Mouse (Mus musculus) stomach, embryonic 16.5 days (tissue): ENCODE data around the gene Rbm28. TPM values are rescaled to one million over a fixed set of nuclear protein-coding genes. Genes with fewer than 3 reads are reported as not detected.

Source experiments
- ATAC-seq: fragments of 200-750 bp; cut with Nextera tagmentation; 2 replicates; pipeline ENCODE4 v1.8.0; 2017; ENCODE audit warnings: moderate number of reproducible peaks, moderate TSS enrichment; ENCODE audit not compliant: insufficient read depth, low FRiP score
- H3K27ac ChIP-seq: fragments of 300-500 bp; sonication (generic); 2 replicates; pipeline ENCODE4 v1.5.1; 2014; ENCODE audit warnings: low read length
- H3K27me3 ChIP-seq: fragments of 300-500 bp; sonication (generic); 2 replicates; pipeline ENCODE4 v1.6.1; 2014; ENCODE audit warnings: low read length, control low read depth, mixed read lengths; ENCODE audit not compliant: control insufficient read depth, insufficient read depth
- H3K36me3 ChIP-seq: fragments of 300-500 bp; sonication (generic); 2 replicates; pipeline ENCODE4 v1.6.1; 2014; ENCODE audit warnings: low read length; ENCODE audit not compliant: control insufficient read depth, insufficient read depth
- H3K4me1 ChIP-seq: fragments of 300-500 bp; sonication (generic); 2 replicates; pipeline ENCODE4 v1.6.1; 2014; ENCODE audit warnings: low read length, control low read depth, mixed read lengths; ENCODE audit not compliant: control insufficient read depth, insufficient read depth
- H3K4me2 ChIP-seq: fragments of 300-500 bp; sonication (generic); 2 replicates; pipeline ENCODE4 v1.6.1; 2014; ENCODE audit warnings: low read depth, low read length, mixed read lengths
- H3K4me3 ChIP-seq: fragments of 300-500 bp; sonication (generic); replicated peaks from 2 replicates; pipeline ENCODE4 v1.5.1; 2014; ENCODE audit warnings: mild to moderate bottlenecking, low read length
- H3K9ac ChIP-seq: fragments of 300-500 bp; sonication (generic); 2 replicates; pipeline ENCODE4 v1.6.1; 2014; ENCODE audit warnings: low read length
- H3K9me3 ChIP-seq: fragments of 300-500 bp; sonication (generic); replicated peaks from 2 replicates; pipeline ENCODE4 v1.6.1; 2016; ENCODE audit warnings: low read length, control low read depth; ENCODE audit not compliant: control insufficient read depth
- WGBS: fragments of 180-500 bp; shearing (Covaris S2); extraction: QIAGEN DNeasy Blood & Tissue Kit; methylation state at CpG from one replicate; pipeline ENCODE4 v1.1.7; 2014; 5-methylcytosine and 5-hydroxymethylcytosine counted together
- polyA plus RNA-seq: library from polyadenylated mRNA; unstranded; fragments of >200 nt; fragmentation: Nextera tagmentation; extraction: Ambion mirVana; gene quantifications from 2 replicates; pipeline ENCODE4 v1.2.1, GENCODE M21; 2015

Rbm28 gene
- 28.3 and 29.4 TPM in 2 replicates for polyA plus RNA-seq

GRCm38 (mm10) chr6:29164314-29165244 is at the start of gene Rbm28:
Gene Rbm28, minus strand, starts transcription at chr6:29165006.
- H3K9me3 ChIP-seq = no peaks in the 10 kb centered on the region
- H3K27ac ChIP-seq = peak within 1 kb of the TSS; percentile 61; the same call in 1 of the 2 replicates
- H3K4me3 ChIP-seq = peak within 1 kb of the TSS; percentile 86
- H3K4me2 ChIP-seq = peak within 1 kb of the TSS; percentile 97
- ATAC-seq = peak; percentile 85
- peaks cover 20% of the 10 kb centered on the region for H3K27me3 ChIP-seq
- 7% methylated on average over 42 of the region's 42 CpGs for WGBS
- H3K4me1 ChIP-seq = peaks cover 6% of the 10 kb centered on the region; the same call in 1 of the 2 replicates
- 0 out of 2 replicates have a peak, but pooled peaks cover 3% of the 10 kb centered on the region for H3K36me3 ChIP-seq
- peak within 1 kb of the TSS; percentile 89 for H3K9ac ChIP-seq

DNA sequence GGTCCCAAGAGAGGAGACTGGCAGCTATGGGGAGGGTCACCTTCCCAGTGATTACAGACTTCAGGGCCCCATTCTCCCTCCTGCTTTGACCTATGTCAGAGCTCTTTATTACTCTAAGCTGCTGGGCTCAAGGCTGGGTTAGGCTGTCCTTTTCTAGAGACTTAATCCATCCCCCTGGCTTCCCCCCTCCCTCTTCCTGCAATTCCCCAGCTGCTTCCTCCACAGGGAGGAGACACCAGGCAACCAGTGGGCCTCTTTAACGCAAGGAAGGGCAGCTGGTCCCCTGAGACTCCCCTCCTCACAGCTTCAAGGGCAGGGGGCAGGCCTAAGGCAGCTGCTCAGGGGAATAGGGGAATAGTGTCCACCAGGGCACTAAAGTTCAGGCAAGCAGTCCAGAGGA is 49.4 kb upstream of the Rbm28 start:
- Histone ChIP-seq H3K9me3 (no peaks in the 10 kb centered on the region), H3K4me3 (no peak overlapping the region), H3K4me2 (no peak overlapping the region), H3K27ac (no peak overlapping the region), H3K9ac (peak overlapping the region; percentile 3), H3K4me1 (peaks cover 33% of the 10 kb centered on the region), H3K36me3 (no peaks in the 10 kb centered on the region), H3K27me3 (peaks cover 17% of the 10 kb centered on the region)
- 29% methylated on average over 1 of the region's 1 CpGs for WGBS
- no peak for ATAC-seq

DNA sequence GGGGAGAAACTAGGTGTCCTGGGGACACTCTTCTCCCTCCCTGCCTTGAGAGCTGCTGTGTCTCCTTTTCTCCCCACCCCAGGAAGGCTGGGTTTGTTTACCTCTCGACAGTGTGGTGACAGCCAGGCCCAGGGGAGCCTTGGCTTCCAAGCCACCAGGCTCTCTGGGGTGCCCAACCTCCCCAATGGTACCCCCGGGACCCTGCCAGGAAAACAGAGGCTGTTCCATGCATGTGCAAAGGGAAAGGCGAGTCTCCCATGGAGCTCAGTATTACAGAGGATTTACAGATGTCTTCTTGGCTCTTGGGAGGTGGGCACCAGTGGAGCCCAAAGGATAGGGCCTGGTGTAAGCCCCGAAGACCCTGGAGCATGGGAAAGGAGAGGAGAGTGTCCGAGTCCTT is 48.6 kb upstream of the Rbm28 start:
- peaks cover 17% of the 10 kb centered on the region for H3K27me3 ChIP-seq
- no peak for ATAC-seq
- no peak overlapping the region for H3K4me2 ChIP-seq
- no peak overlapping the region for H3K4me3 ChIP-seq
- H3K9me3 ChIP-seq = no peaks in the 10 kb centered on the region
- no peak overlapping the region for H3K27ac ChIP-seq
- no peak overlapping the region; the same call in 1 of the 2 replicates for H3K9ac ChIP-seq
- peaks cover 33% of the 10 kb centered on the region for H3K4me1 ChIP-seq
- 67% methylated on average over 5 of the region's 5 CpGs for WGBS
- H3K36me3 ChIP-seq = no peaks in the 10 kb centered on the region

GRCm38 (mm10) chr6:29211806-29212492 is 47.1 kb upstream of the Rbm28 start:
- H3K36me3 ChIP-seq = no peaks in the 10 kb centered on the region
- H3K4me2 ChIP-seq = peak overlapping the region; percentile 97
- peak overlapping the region; percentile 56 for H3K27ac ChIP-seq
- peak overlapping the region; percentile 81 for H3K4me3 ChIP-seq
- H3K9ac ChIP-seq = peak overlapping the region; percentile 82
- H3K4me1 ChIP-seq = peaks cover 33% of the 10 kb centered on the region
- no peaks in the 10 kb centered on the region for H3K9me3 ChIP-seq
- peak; percentile 87 for ATAC-seq
- WGBS = under 1% methylated on average over 64 of the region's 66 CpGs
- peaks cover 17% of the 10 kb centered on the region for H3K27me3 ChIP-seq

DNA sequence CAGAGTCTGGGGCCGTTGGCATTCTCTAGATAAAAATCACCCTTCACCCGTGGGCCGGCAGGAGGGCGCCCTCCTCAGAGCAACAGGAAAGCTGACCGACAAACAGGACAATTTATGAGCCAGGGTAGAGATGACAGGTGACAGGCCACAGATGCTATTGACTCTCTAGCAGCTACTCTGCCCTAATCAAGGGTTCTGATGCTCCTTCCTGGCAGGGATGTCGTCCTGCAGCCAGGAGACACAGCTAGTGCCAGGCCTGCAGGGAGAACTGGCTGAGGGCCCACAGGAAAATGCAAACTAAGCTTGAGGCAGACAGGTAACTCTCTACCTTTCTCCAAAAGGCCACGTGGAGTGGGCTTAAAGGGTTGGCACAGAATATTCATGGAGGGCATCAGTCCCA is 46.3 kb upstream of the Rbm28 start:
- Histone ChIP-seq H3K27ac (no peak overlapping the region), H3K4me2 (peak overlapping the region; percentile 97), H3K36me3 (0 out of 2 replicates have a peak, but pooled peaks cover 1% of the 10 kb centered on the region), H3K4me1 (peaks cover 33% of the 10 kb centered on the region), H3K4me3 (peak overlapping the region; percentile 81), H3K9me3 (no peaks in the 10 kb centered on the region), H3K27me3 (peaks cover 17% of the 10 kb centered on the region), H3K9ac (peak overlapping the region; percentile 82)
- ATAC-seq = no peak
- 23% methylated on average over 7 of the region's 7 CpGs for WGBS

GRCm38 (mm10) chr6:29210231-29210936 is 45.6 kb upstream of the Rbm28 start:
- no peak overlapping the region for H3K9ac ChIP-seq
- no peak overlapping the region for H3K4me2 ChIP-seq
- H3K9me3 ChIP-seq = no peaks in the 10 kb centered on the region
- H3K27me3 ChIP-seq = peaks cover 17% of the 10 kb centered on the region
- 81% methylated on average over 9 of the region's 9 CpGs for WGBS
- H3K27ac ChIP-seq = no peak overlapping the region
- H3K36me3 ChIP-seq = peaks cover 5% of the 10 kb centered on the region; the same call in 1 of the 2 replicates
- no peak for ATAC-seq
- H3K4me1 ChIP-seq = peaks cover 31% of the 10 kb centered on the region
- no peak overlapping the region for H3K4me3 ChIP-seq

- Histone ChIP-seq H3K4me1 (peaks cover 11% of the 10 kb centered on the region), H3K9me3 (no peaks in the 10 kb centered on the region), H3K9ac (no peak overlapping the region), H3K4me3 (no peak overlapping the region), H3K27me3 (no peaks in the 10 kb centered on the region), H3K27ac (no peak overlapping the region), H3K4me2 (no peak overlapping the region), H3K36me3 (peaks cover 5% of the 10 kb centered on the region; the same call in 1 of the 2 replicates)
- no peak for ATAC-seq
- WGBS = 89% methylated on average over 5 of the region's 5 CpGs
Observed at GRCm38 (mm10) chr6:29208178-29208577, 43.4 kb upstream of the Rbm28 start.

DNA sequence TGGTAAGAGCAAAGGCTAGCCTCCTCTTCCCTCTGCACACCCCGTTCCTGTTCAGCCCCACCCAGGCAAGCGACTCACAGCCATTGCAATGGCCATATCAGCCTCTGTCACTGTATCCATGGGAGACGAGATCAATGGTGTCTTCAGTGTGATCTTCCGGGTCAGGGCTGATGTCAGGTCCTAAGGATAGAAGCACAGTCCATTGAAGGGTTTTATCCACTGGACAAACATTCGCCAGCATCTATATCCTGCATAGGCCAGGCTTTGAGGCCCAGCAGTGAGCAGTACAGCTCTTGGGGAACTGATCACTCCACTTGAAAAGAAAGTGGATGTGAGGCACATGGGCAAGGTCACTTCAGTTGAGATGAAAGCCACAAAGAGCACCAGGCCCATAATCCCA is 42.2 kb upstream of the Rbm28 start:
- no peak overlapping the region for H3K4me2 ChIP-seq
- peaks cover 6% of the 10 kb centered on the region for H3K4me1 ChIP-seq
- H3K9me3 ChIP-seq = no peaks in the 10 kb centered on the region
- 86% methylated on average over 5 of the region's 5 CpGs for WGBS
- H3K27me3 ChIP-seq = no peaks in the 10 kb centered on the region
- peaks cover 5% of the 10 kb centered on the region; the same call in 1 of the 2 replicates for H3K36me3 ChIP-seq
- H3K27ac ChIP-seq = no peak overlapping the region
- H3K4me3 ChIP-seq = no peak overlapping the region
- no peak overlapping the region for H3K9ac ChIP-seq
- ATAC-seq = no peak
